In genomic region chr10:91073345-91073744, GRCm38 (mm10) we compare ENCODE assay signal across 17 mouse cellular contexts. TPM values are rescaled to one million over a fixed set of nuclear protein-coding genes. Genes with fewer than 3 reads are reported as not detected.
DNase-seq lines count a peak whose midpoint lies in the region; ATAC-seq and TF ChIP-seq lines count a peak whose summit lies in the region.
"Had no signal": no experiment of that assay in that cellular context is flagged by ENCODE, and none has a peak within 500 bp of the region (broad histone marks: within the 10 kb centered on the region; RNA-seq: fewer than 3 reads in every experiment).

No protein-coding gene starts in this region.

- no peak for TF ChIP-seq CTCF in gastrocnemius, adult 2 months (IDR thresholded peaks at IDR 0.05)

- ATAC-seq in embryonic facial prominence, embryonic 14.5 days (ENCODE audit: low read depth): no peak
- no peak for ATAC-seq in hindbrain, embryonic 14.5 days (ENCODE audit: low FRiP score)
- no peak for ATAC-seq in kidney, embryonic 16.5 days (ENCODE audit: low FRiP score, low TSS enrichment)

- H3K4me3 ChIP-seq in embryonic facial prominence, embryonic 14.5 days (ENCODE audit: low read depth, low read length): no peak overlapping the region
- no peak overlapping the region for H3K4me3 ChIP-seq in embryonic facial prominence, embryonic 10.5 days
- no peak overlapping the region for H3K4me3 ChIP-seq in gastrocnemius, adult 2 months
- H3K4me3 ChIP-seq in hindbrain, embryonic 14.5 days (replicated peaks; ENCODE audit: low read length): no peak overlapping the region
- H3K4me3 ChIP-seq in kidney, embryonic 16.5 days (ENCODE audit: low read length): no peak overlapping the region
- H3K4me3 ChIP-seq: embryonic facial prominence, embryonic 12.5 days; heart, adult 2 months; hindbrain, embryonic 15.5 days; liver, embryonic 15.5 days had no signal

- H3K9ac ChIP-seq in embryonic facial prominence, embryonic 14.5 days (ENCODE audit: low read depth, low read length): no peak overlapping the region
- H3K9ac ChIP-seq in hindbrain, embryonic 14.5 days: no peak overlapping the region
- no peak overlapping the region for H3K9ac ChIP-seq in kidney, embryonic 16.5 days (replicated peaks; ENCODE audit: low read length)
- H3K9ac ChIP-seq: embryonic facial prominence, embryonic 12.5 days; hindbrain, embryonic 15.5 days; liver, embryonic 15.5 days had no signal

- 0 out of 2 replicates have a peak overlapping the region, but pooled peaks have one; percentile 21 for H3K27ac ChIP-seq in embryonic facial prominence, embryonic 14.5 days (replicated peaks; ENCODE audit: low read depth, low read length)
- no peak overlapping the region for H3K27ac ChIP-seq in embryonic facial prominence, embryonic 10.5 days (replicated peaks)
- no peak overlapping the region for H3K27ac ChIP-seq in gastrocnemius, adult 2 months
- H3K27ac ChIP-seq in hindbrain, embryonic 14.5 days: no peak overlapping the region
- no peak overlapping the region for H3K27ac ChIP-seq in kidney, embryonic 16.5 days (ENCODE audit: low read length)
- H3K27ac ChIP-seq: embryonic facial prominence, embryonic 12.5 days; heart, adult 2 months; hindbrain, embryonic 15.5 days; liver, embryonic 15.5 days had no signal

- no peaks in the 10 kb centered on the region for H3K9me3 ChIP-seq in embryonic facial prominence, embryonic 14.5 days (ENCODE audit: control insufficient read depth, low read length)
- no peaks in the 10 kb centered on the region for H3K9me3 ChIP-seq in embryonic facial prominence, embryonic 10.5 days
- no peaks in the 10 kb centered on the region for H3K9me3 ChIP-seq in hindbrain, embryonic 14.5 days (ENCODE audit: control insufficient read depth, low read length)
- H3K9me3 ChIP-seq in kidney, embryonic 16.5 days (ENCODE audit: low read length): no peaks in the 10 kb centered on the region
- H3K9me3 ChIP-seq: embryonic facial prominence, embryonic 12.5 days; hindbrain, embryonic 15.5 days; liver, embryonic 15.5 days had no signal

- no peak overlapping the region for H3K4me2 ChIP-seq in embryonic facial prominence, embryonic 14.5 days (ENCODE audit: low read depth, low read length)
- no peak overlapping the region for H3K4me2 ChIP-seq in hindbrain, embryonic 14.5 days (replicated peaks)
- no peak overlapping the region for H3K4me2 ChIP-seq in kidney, embryonic 16.5 days (replicated peaks; ENCODE audit: low read depth, low read length)
- H3K4me2 ChIP-seq: embryonic facial prominence, embryonic 12.5 days; hindbrain, embryonic 15.5 days; liver, embryonic 15.5 days had no signal

- peaks cover 46% of the 10 kb centered on the region for H3K36me3 ChIP-seq in embryonic facial prominence, embryonic 14.5 days (ENCODE audit: control insufficient read depth, insufficient read depth, low read length)
- peaks cover 77% of the 10 kb centered on the region for H3K36me3 ChIP-seq in embryonic facial prominence, embryonic 10.5 days (replicated peaks)
- H3K36me3 ChIP-seq in hindbrain, embryonic 14.5 days (replicated peaks; ENCODE audit: control insufficient read depth, insufficient read depth): peaks cover 49% of the 10 kb centered on the region
- H3K36me3 ChIP-seq in kidney, embryonic 16.5 days (ENCODE audit: insufficient read depth, low read length): peaks cover 33% of the 10 kb centered on the region

- 55% methylated on average over 3 of the region's 3 CpGs for WGBS in embryonic facial prominence, embryonic 14.5 days
- 91% methylated on average over 3 of the region's 3 CpGs for WGBS in embryonic facial prominence, embryonic 10.5 days
- 91% methylated on average over 3 of the region's 3 CpGs for WGBS in hindbrain, embryonic 14.5 days
- WGBS in kidney, embryonic 16.5 days: 86% methylated on average over 3 of the region's 3 CpGs

- H3K4me1 ChIP-seq in embryonic facial prominence, embryonic 14.5 days (ENCODE audit: control insufficient read depth, insufficient read depth, low read length): no peaks in the 10 kb centered on the region
- no peaks in the 10 kb centered on the region for H3K4me1 ChIP-seq in embryonic facial prominence, embryonic 10.5 days
- no peaks in the 10 kb centered on the region for H3K4me1 ChIP-seq in hindbrain, embryonic 14.5 days (replicated peaks; ENCODE audit: control insufficient read depth, insufficient read depth, low read length)
- H3K4me1 ChIP-seq in kidney, embryonic 16.5 days (ENCODE audit: insufficient read depth, low read length): no peaks in the 10 kb centered on the region
- H3K4me1 ChIP-seq: embryonic facial prominence, embryonic 12.5 days; hindbrain, embryonic 15.5 days; liver, embryonic 15.5 days had no signal

- DNase-seq in embryonic facial prominence, embryonic 14.5 days (ENCODE audit: low spot score): peak; percentile 85
- DNase-seq in embryonic facial prominence, embryonic 10.5 days (ENCODE audit: low spot score): no peak
- peak; percentile 34 for DNase-seq in ovary, postnatal 14 days (ENCODE audit: low spot score)
- DNase-seq in ovary, postnatal 36 days (ENCODE audit: low spot score): no peak
- DNase-seq in gastrocnemius, adult 2 months: peak; percentile 60
- DNase-seq in skeletal muscle tissue, adult 2 months (ENCODE audit: low read depth, low spot score): peak; percentile 61
- no peak for DNase-seq in hindbrain, embryonic 14.5 days (ENCODE audit: low spot score)
- DNase-seq: adrenal gland, adult 8-10 months; cerebellum, postnatal 25 days; heart, adult 2 months; kidney, adult 11 months; kidney, postnatal 36 days; right cerebral cortex, adult 18-20 months had no signal

- no peaks in the 10 kb centered on the region for H3K27me3 ChIP-seq in embryonic facial prominence, embryonic 14.5 days (replicated peaks; ENCODE audit: control insufficient read depth, insufficient read depth, low read length)
- no peaks in the 10 kb centered on the region for H3K27me3 ChIP-seq in embryonic facial prominence, embryonic 10.5 days (replicated peaks; ENCODE audit: low read depth, poor library complexity, severe bottlenecking)
- H3K27me3 ChIP-seq in hindbrain, embryonic 14.5 days (ENCODE audit: control insufficient read depth, insufficient read depth, low read length): no peaks in the 10 kb centered on the region
- no peaks in the 10 kb centered on the region for H3K27me3 ChIP-seq in kidney, embryonic 16.5 days (ENCODE audit: insufficient read depth, low read length)
- H3K27me3 ChIP-seq: embryonic facial prominence, embryonic 12.5 days; hindbrain, embryonic 15.5 days; liver, embryonic 15.5 days had no signal

- intact Hi-C loops in gastrocnemius, adult 2 months (cut with DNase I): loop anchor here (5.0 kb wide), 1 partner anchor 69 kb away; no protein-coding TSS in a partner anchor

RNA-seq across cellular contexts. Expression of gene Apaf1, which starts 9.2 kb away (rescaled TPM):
- polyA plus RNA-seq in embryonic facial prominence, embryonic 14.5 days (2014; fragmentation: Nextera tagmentation; extraction: Ambion mirVana): 25.9 and 28.5 TPM in 2 replicates
- polyA plus RNA-seq in embryonic facial prominence, embryonic 10.5 days (2016; fragmentation: Nextera tagmentation; extraction: Ambion mirVana): 22.9 and 26.8 TPM in 2 replicates
- total RNA-seq in gastrocnemius, adult 2 months (2021): 1 to 10 TPM; 1.5 to 2.3 TPM
- 22.2 and 22.7 TPM in 2 replicates for polyA plus RNA-seq in hindbrain, embryonic 14.5 days (2014; fragmentation: Nextera tagmentation; extraction: Ambion mirVana)
- polyA plus RNA-seq in kidney, embryonic 16.5 days (2015; fragmentation: Nextera tagmentation; extraction: Ambion mirVana): 15.8 and 18.8 TPM in 2 replicates

RNA-seq across cellular contexts. Expression of gene Ikbip, which starts 9.4 kb away (rescaled TPM):
- polyA plus RNA-seq in embryonic facial prominence, embryonic 14.5 days (2014; fragmentation: Nextera tagmentation; extraction: Ambion mirVana): 74.3 and 79.6 TPM in 2 replicates
- polyA plus RNA-seq in embryonic facial prominence, embryonic 10.5 days (2016; fragmentation: Nextera tagmentation; extraction: Ambion mirVana): 21.0 and 22.9 TPM in 2 replicates
- 10 to 100 TPM in 1 of 2 experiments, 1 to 10 TPM in 1; 9.6 to 12.9 TPM for total RNA-seq in gastrocnemius, adult 2 months (2021)
- 19.8 and 20.4 TPM in 2 replicates for polyA plus RNA-seq in hindbrain, embryonic 14.5 days (2014; fragmentation: Nextera tagmentation; extraction: Ambion mirVana)
- polyA plus RNA-seq in kidney, embryonic 16.5 days (2015; fragmentation: Nextera tagmentation; extraction: Ambion mirVana): 37.6 and 39.3 TPM in 2 replicates

RNA-seq across cellular contexts. Expression of gene Slc25a3, which starts 50.5 kb away (rescaled TPM):
- 515 and 526 TPM in 2 replicates for polyA plus RNA-seq in embryonic facial prominence, embryonic 14.5 days (2014; fragmentation: Nextera tagmentation; extraction: Ambion mirVana)
- polyA plus RNA-seq in embryonic facial prominence, embryonic 10.5 days (2016; fragmentation: Nextera tagmentation; extraction: Ambion mirVana): 397 and 400 TPM in 2 replicates
- total RNA-seq in gastrocnemius, adult 2 months (2021): 1,000 to 10,000 TPM; 1,080 to 1,363 TPM
- 626 and 634 TPM in 2 replicates for polyA plus RNA-seq in hindbrain, embryonic 14.5 days (2014; fragmentation: Nextera tagmentation; extraction: Ambion mirVana)
- 673 and 685 TPM in 2 replicates for polyA plus RNA-seq in kidney, embryonic 16.5 days (2015; fragmentation: Nextera tagmentation; extraction: Ambion mirVana)

Comparison
In these comparisons a context has a peak if more than half of its experiments do, and no peak if none do; other contexts are left out.
1. DNase-seq: peak in embryonic facial prominence, embryonic 14.5 days (single experiment), ovary, postnatal 14 days (single experiment), gastrocnemius, adult 2 months (single experiment) and skeletal muscle tissue, adult 2 months (single experiment); none in embryonic facial prominence, embryonic 10.5 days (single experiment), ovary, postnatal 36 days (single experiment) and hindbrain, embryonic 14.5 days (single experiment).